Mouse (Mus musculus): ENCODE measurements around the gene Slc16a14. TPM values are rescaled to one million over a fixed set of nuclear protein-coding genes. Genes with fewer than 3 reads are reported as not detected.

Slc16a14 gene
- total RNA-seq, 4 experiments from 2014 or later = 0.09 to 0.20 (median 0.11) TPM; not detected in 1

- no peak for DNase-seq (ENCODE audit: low spot score)
Measured at GRCm38 (mm10) chr1:84910177-84910804, 24.6 kb downstream of the Slc16a14 start.

DNA sequence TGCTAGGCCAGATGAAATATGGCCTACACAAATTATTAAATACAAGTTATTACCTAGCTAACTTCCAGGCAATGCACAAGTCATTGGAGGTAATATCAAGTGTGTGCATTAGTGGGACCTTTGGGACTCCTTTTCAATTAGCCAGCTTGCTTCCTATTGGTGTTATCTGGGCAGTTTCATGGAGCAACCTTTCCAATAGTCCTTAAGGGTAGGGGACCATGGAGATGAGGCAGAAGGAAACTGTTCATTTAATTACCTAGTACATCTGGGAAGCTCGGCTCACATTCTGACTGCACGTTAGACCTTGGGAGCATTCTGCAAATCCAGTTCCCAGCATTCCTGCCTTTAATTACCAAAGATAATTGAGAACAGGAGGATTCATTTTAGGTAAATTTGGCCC is 30.5 kb downstream of the Slc16a14 start:
- no peak for DNase-seq (ENCODE audit: low spot score)

DNA sequence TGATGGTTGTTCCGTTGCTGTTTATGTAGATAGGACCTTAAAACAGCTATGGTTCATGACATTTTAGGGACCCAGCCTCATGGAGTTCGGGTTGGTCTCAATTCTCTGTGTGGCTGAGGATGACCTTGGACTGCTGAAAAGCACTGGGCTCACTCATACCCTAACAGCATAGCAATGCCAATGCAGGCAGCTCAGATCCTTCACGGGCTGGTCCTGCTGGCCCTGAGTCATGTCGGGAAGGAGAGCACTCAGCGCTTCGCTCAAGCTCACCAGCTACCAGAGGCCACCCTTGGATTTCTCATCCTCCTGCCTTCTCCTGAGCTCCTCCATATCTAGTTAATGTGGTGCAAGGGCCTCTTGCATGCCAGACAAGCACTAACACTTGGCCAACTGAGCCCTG is 35.8 kb downstream of the Slc16a14 start:
- no peak for DNase-seq (ENCODE audit: low spot score)

DNA sequence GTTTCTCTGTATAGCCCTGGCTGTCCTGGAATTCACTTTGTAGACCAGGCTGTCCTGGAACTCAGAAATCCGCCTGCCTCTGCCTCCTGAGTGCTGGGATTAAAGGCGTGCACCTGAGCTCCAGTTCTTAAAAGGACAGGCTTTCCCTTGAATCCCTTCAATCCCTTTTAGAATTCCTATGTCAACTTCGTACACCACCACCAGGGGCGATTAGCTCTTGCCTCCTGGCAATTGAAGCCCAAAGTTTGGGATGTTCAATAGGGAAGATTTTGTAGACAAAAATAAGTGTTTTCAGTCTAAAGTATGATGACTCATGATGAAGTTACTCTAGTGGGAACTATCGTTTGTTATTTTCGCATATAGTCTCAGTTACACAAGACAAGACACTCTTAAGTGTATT is 37.6 kb downstream of the Slc16a14 start:
- no peak for DNase-seq (ENCODE audit: low spot score)

DNA sequence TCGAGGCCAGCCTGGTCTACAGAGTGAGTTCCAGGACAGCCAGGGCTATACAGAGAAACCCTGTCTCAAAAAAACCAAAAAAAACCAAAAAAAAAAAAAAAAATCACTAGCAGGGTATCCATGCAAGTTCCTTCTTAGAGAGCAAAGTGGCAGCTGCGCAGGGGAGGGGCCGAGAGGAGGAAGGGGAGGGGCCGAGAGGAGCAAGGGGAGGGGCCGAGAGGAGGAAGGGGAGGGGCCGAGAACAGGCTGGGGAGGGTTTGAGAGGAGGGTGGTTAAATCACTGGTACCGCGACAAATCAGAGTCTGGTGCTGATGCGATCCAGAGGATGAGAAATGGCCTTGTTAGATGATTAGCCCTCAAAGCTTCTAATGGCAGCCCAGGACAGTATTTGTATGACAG is 43.2 kb downstream of the Slc16a14 start:
- DNase-seq (ENCODE audit: low spot score) = no peak

- no peak for DNase-seq (ENCODE audit: low spot score)
Measured at GRCm38 (mm10) chr1:84890503-84890902, 44.4 kb downstream of the Slc16a14 start.

DNA sequence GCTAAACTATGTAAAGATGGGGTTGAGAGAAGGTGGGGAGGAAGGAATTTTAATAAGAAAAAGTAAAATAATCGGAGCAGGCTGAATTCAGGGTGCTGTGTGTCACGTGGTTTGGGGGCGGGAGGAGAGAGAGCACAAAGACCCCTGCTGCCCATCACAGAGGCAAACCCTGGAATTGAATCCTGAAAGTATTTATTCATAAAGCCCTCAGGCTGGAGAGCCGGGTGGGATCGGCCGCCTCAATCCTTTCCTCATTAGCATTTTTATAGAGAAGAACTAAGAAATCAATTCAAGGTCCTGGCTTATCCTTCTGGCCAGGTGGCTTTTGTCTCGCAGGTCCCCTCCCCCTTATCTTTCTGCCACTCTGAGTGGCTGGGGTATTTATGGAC is 44.9 kb downstream of the Slc16a14 start:
- no peak for DNase-seq (ENCODE audit: low spot score)

- DNase-seq (ENCODE audit: low spot score) = no peak
Measured at GRCm38 (mm10) chr1:84889330-84890004, 45.5 kb downstream of the Slc16a14 start.

DNA sequence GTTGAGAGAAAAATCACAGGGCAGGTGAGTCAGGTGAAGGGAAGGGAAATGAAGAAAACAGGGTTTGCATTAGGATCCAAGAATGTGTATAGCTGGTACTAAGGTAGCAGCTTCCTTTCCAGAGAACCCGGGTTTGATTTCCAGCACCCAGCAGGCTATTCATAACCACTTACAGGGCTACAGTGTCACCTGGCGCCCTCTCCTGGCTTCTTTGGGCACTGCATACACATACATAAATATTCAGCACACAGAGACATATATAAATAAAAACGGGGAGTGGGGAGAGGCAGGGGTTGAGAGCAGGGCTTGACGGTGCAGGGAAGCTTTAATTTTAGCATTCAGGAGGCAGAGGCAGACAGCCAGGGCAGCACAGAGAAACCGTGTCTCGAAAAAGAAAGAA is 49.0 kb downstream of the Slc16a14 start:
- DNase-seq (ENCODE audit: low spot score) = no peak

DNA sequence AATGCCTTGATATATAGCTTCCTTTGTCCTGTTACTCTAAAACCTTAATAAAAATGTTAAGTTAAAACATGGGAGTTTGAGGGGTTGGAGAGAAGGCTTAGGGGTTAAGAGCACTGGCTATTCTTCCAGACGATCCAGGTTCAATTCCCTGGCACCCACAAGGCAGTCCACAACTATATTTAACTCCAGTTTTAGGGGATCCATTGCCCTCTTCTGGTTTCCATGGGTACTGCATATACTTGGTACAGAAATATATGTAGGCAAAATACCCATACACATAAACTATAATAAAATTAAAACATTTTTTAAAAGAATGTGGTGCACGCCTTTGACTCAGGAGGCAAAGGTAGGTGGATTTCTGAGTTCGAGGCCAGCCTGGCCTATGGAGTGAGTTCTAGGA is 49.8 kb downstream of the Slc16a14 start:
- DNase-seq (ENCODE audit: low spot score) = no peak

DNA sequence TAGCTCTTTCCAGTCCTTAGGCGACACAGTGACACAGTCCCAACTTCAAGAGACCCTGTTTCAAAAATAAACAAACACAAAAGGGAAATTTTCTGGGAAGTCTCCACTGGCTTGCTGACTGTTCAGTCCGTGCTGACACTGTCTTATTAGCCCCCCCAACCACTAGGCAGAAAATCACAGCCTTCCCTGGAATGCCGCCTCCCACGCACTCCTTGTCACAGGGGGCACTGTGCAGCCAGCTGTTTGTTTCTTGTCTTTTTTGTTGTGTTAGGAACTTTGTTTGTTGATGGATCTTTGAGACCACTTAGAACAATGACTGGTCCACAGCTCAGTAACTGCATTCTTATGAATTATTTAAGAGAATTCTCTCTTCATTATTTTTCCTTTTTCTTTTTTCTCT is 51.0 kb downstream of the Slc16a14 start:
- DNase-seq (ENCODE audit: low spot score) = no peak

DNA sequence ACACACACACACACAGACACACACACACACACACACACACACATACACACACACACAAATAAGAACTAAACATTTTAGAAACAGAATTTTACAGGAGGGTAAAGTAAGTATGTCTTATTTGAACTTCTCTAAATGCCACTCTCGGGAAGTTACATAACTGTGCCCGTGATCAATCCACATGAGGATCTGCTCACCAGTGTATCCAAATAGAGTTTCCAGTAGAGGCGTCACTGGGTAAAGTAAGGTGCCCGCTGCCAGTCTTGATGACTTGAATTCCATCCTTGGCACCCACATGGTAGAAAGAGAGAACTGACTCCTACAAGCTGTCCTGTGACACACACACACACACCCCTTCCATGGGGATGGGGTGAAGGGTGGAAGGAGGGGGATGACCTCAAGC is 52.0 kb downstream of the Slc16a14 start:
- no peak for DNase-seq (ENCODE audit: low spot score)

DNA sequence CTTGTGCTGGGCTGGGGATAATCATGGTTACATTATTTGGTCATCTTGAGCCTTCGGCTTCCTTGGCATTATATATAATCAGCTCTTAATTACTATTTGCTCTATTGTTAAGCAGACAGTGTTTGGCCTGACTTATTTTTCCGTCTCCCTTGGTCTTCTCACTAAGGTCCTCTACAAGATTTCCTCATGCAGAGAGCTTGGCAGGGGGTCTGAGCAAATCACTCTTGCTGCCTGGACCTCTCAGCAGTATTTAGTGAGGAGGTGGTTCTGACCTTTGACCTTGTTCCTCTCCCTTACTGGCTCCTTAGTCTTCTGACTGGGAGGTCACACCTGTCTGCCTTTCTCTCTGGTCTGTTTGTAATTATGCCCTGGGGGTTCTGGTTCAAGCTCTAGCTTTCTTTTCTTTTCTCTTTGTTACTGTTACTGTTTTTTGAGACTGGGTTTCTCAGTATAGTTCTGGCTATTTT is 52.8 kb downstream of the Slc16a14 start:
- DNase-seq (ENCODE audit: low spot score) = no peak

DNA sequence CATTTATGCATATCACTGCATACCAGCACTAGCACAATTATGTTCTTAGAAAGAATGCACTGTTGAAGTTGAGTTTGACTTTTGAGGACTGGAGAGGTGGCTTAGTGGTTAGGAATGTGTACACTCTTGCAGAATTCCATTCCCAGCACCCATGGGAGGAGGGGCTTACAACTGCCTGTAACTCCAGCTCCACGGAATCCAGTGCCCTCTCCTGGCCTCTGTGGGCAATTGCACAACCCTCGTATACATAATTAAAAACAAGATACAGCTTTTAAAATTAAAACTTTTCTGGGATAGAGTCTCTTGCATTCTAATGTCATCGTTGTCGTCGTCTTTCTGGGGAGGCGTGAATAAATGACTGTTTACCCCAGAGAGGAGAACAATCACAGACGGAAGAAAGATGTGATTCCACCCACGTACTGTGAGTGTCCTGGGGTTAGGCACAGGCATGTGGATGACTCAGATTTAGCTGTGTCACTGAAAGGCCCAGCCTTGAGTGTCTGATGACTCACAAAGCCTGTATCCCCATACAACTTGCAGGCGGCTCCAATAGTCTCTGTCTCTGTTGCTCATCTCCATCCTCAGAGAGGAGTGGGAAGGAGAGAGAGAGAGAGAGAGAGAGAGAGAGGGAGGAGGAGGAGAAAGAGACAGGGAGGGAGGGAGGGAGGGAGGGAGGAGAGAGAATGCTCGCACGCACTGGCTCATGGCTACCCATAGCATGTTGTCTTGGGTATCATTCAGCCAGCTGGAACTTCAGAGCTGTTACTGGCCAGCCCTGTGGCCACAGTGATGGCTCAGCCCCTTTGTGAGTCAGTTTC is 53.5 kb downstream of the Slc16a14 start:
- DNase-seq (ENCODE audit: low spot score) = no peak

DNA sequence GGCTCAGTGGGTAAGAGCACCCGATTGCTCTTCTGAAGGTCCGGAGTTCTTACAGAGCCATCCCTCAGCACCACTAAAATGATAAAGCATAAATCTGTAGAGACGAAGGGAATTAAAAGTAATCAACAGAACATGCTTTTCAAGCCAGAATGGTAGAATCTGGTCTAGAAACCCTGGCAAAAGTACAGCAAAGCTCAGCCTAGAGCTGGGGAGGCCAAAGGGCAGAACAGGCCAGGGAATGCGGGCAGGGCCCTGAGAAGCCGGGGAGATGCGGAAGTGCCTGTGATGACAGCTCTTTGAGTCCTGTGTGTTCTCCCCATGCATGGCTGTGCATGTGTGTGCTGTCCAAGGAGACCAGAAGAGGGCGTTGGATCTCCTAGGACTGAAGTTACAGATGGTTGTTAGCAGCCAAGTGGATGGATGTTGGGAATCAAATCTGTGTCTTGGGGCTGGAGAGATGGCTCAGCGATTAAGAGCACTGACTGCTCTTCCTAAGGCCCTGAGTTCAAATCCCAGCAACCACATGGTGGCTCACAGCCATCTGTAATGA is 55.3 kb downstream of the Slc16a14 start:
- DNase-seq (ENCODE audit: low spot score) = no peak

DNA sequence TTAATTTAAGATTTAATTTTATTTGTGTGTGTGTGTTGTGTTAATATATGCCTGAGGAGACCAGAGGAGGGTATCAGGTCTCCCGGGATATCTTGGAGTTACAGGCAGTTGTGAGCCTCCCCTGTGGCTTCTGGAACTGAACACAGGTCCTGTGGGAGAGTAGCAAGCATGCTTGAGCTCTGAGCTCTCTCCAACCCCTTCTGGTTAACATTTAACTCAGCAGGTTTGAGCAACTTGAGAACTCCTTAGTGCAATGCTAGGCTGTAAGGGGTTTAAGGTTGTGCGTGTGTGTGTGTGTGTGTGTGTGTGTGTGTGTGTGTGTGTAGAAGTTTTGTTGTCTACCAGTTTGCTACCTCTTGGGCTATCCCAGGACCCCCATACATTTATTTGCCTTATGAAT is 57.3 kb downstream of the Slc16a14 start:
- DNase-seq (ENCODE audit: low spot score) = no peak

DNA sequence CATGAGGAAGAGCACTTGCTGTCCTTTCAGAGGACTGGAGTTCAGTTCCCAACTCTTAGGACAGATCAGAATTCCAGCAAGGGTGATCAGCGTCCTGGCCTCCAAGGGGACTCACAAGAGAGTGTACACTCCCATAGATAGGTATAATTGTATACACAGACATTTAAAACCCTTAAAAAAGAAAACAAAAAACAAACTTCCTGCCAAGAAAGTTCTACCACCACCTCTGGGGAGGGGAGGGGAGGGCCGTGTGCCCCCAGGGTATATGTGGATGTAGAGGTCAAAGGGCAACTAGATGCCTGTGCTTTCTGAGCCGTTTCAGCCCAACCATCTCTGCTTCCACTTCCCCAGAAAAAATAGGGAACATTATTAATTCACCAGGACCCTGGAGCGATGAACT is 62.0 kb downstream of the Slc16a14 start:
- no peak for DNase-seq (ENCODE audit: low spot score)

DNA sequence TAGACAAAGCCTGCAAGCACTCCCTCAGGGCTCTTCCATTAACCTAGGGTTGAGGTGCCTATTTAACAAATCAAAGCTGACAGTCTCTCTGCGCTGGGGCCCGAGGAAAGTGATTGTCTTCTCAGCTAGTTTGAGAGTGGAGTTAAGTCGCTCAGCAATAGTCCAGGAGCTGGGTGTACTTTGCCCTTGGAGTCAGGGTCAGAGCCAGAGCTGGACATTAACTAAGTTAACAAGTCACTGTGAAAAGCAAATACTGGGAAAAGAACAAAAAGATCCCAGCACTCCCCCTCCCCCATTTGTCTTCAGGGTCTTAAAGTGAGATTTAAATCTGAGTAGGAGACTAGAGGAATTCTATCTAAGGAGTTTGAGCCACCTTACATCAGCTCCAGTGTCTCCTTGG is 62.8 kb downstream of the Slc16a14 start:
- no peak for DNase-seq (ENCODE audit: low spot score)

DNA sequence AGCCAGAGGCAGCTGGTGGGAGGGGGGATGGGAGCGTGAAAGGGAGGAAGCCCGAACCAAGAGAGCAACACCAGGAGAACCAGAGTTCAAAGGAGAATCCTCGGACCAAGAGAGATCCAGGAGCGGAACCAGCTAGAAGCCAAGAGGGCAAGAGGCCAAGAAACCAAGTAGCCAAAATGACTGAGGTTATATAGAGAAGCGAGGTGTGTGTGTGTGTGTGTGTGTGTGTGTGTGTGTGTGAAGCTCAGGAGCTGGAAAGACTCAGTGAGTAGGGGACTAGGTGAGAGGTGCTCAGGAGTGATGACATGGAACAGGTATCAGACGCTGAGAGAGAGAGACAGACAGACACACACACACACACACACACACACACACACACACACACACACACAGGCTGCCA is 63.8 kb downstream of the Slc16a14 start:
- DNase-seq (ENCODE audit: low spot score) = no peak

DNA sequence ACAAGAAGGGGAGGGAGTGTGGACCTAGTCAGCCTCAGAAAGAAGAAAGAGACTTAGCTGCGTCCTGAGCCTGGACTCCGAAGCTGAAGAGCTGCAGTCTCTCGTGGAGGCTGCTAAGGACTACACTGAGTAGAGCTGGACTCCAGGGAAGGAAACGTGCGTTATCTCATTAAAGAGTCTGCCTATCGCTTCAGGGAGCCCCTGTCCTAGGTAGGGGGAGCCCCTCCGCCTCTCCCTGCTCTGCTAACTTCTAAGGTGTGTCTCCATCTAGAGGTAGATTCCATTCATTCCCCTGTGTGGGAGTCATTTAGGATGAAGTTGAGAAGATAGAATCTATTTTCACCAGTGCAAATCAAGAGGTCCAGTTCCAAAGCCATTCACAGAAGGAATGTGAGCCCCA is 65.4 kb downstream of the Slc16a14 start:
- no peak for DNase-seq (ENCODE audit: low spot score)

- no peak for DNase-seq (ENCODE audit: low spot score)
Measured at GRCm38 (mm10) chr1:84868841-84869240, 66.1 kb downstream of the Slc16a14 start.

DNA sequence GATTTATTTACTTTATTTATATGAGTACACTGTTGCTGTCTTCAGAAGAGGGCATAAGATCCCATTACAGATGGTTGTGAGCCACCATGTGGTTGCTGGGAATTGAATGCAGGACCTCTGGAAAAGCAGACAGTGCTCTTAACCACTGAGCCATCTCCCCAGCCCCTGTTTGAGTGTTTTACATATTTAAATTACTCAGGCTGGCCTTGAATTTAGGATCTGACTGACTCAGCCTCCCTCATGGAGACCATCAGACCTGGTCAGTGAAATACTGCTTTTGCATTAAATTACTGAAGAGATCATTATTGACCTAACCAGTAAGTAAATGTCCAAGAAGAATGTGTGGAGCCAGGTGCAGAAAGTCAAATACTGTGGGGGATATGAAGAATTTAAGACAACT is 66.6 kb downstream of the Slc16a14 start:
- no peak for DNase-seq (ENCODE audit: low spot score)
